Mouse (Mus musculus) stomach, embryonic 16.5 days (tissue): Measurements from ENCODE around the gene Card19. TPM values are rescaled to one million over a fixed set of nuclear protein-coding genes. Genes with fewer than 3 reads are reported as not detected.

ENCODE experiments used
- ATAC-seq: fragments of 200-750 bp; cut with Nextera tagmentation; 2 replicates; pipeline ENCODE4 v1.8.0; 2017; ENCODE audit warnings: moderate number of reproducible peaks, moderate TSS enrichment; ENCODE audit not compliant: insufficient read depth, low FRiP score
- H3K27ac ChIP-seq: fragments of 300-500 bp; sonication (generic); 2 replicates; pipeline ENCODE4 v1.5.1; 2014; ENCODE audit warnings: low read length
- H3K27me3 ChIP-seq: fragments of 300-500 bp; sonication (generic); 2 replicates; pipeline ENCODE4 v1.6.1; 2014; ENCODE audit warnings: low read length, control low read depth, mixed read lengths; ENCODE audit not compliant: control insufficient read depth, insufficient read depth
- H3K36me3 ChIP-seq: fragments of 300-500 bp; sonication (generic); 2 replicates; pipeline ENCODE4 v1.6.1; 2014; ENCODE audit warnings: low read length; ENCODE audit not compliant: control insufficient read depth, insufficient read depth
- H3K4me1 ChIP-seq: fragments of 300-500 bp; sonication (generic); 2 replicates; pipeline ENCODE4 v1.6.1; 2014; ENCODE audit warnings: low read length, control low read depth, mixed read lengths; ENCODE audit not compliant: control insufficient read depth, insufficient read depth
- H3K4me2 ChIP-seq: fragments of 300-500 bp; sonication (generic); 2 replicates; pipeline ENCODE4 v1.6.1; 2014; ENCODE audit warnings: low read depth, low read length, mixed read lengths
- H3K4me3 ChIP-seq: fragments of 300-500 bp; sonication (generic); replicated peaks from 2 replicates; pipeline ENCODE4 v1.5.1; 2014; ENCODE audit warnings: mild to moderate bottlenecking, low read length
- H3K9ac ChIP-seq: fragments of 300-500 bp; sonication (generic); 2 replicates; pipeline ENCODE4 v1.6.1; 2014; ENCODE audit warnings: low read length
- H3K9me3 ChIP-seq: fragments of 300-500 bp; sonication (generic); replicated peaks from 2 replicates; pipeline ENCODE4 v1.6.1; 2016; ENCODE audit warnings: low read length, control low read depth; ENCODE audit not compliant: control insufficient read depth
- WGBS: fragments of 180-500 bp; shearing (Covaris S2); extraction: QIAGEN DNeasy Blood & Tissue Kit; methylation state at CpG from one replicate; pipeline ENCODE4 v1.1.7; 2014; 5-methylcytosine and 5-hydroxymethylcytosine counted together
- polyA plus RNA-seq: library from polyadenylated mRNA; unstranded; fragments of >200 nt; fragmentation: Nextera tagmentation; extraction: Ambion mirVana; gene quantifications from 2 replicates; pipeline ENCODE4 v1.2.1, GENCODE M21; 2015

Card19 gene
- polyA plus RNA-seq, 1 experiment from 2014 or later: 56.4 TPM

- H3K9me3 ChIP-seq: no peaks in the 10 kb centered on the region
- 96% methylated on average over 17 of the region's 17 CpGs for WGBS
- H3K9ac ChIP-seq: no peak overlapping the region
- no peak overlapping the region for H3K27ac ChIP-seq
- H3K27me3 ChIP-seq: no peaks in the 10 kb centered on the region
- H3K4me2 ChIP-seq: no peak overlapping the region
- no peak overlapping the region for H3K4me3 ChIP-seq
- peaks cover 24% of the 10 kb centered on the region for H3K4me1 ChIP-seq
- peaks cover 10% of the 10 kb centered on the region for H3K36me3 ChIP-seq
- no peak for ATAC-seq
Measured at GRCm38 (mm10) chr13:49193650-49194049, 22.2 kb downstream of the Card19 start.

- Histone ChIP-seq H3K27ac (no peak overlapping the region), H3K4me1 (peaks cover 30% of the 10 kb centered on the region)
Measured at GRCm38 (mm10) chr13:49192156-49192855, 23.5 kb downstream of the Card19 start.

GRCm38 (mm10) chr13:49191673-49192035 is 24.2 kb downstream of the Card19 start:
- no peak overlapping the region for H3K27ac ChIP-seq
- 40% methylated on average over 5 of the region's 5 CpGs for WGBS
- H3K9me3 ChIP-seq: no peaks in the 10 kb centered on the region
- H3K27me3 ChIP-seq: no peaks in the 10 kb centered on the region
- H3K9ac ChIP-seq: peak overlapping the region; percentile 24; the same call in 1 of the 2 replicates
- H3K36me3 ChIP-seq: peaks cover 10% of the 10 kb centered on the region
- ATAC-seq: no peak
- H3K4me3 ChIP-seq: no peak overlapping the region
- H3K4me1 ChIP-seq: peaks cover 34% of the 10 kb centered on the region
- H3K4me2 ChIP-seq: no peak overlapping the region

More at GRCm38 (mm10) chr13:49192156-49192855, 23.5 kb downstream of the Card19 start:
- Histone ChIP-seq H3K27me3 (no peaks in the 10 kb centered on the region), H3K4me3 (no peak overlapping the region), H3K4me2 (no peak overlapping the region), H3K36me3 (peaks cover 10% of the 10 kb centered on the region), H3K9me3 (no peaks in the 10 kb centered on the region), H3K9ac (no peak overlapping the region)
- 66% methylated on average over 16 of the region's 16 CpGs for WGBS
- no peak for ATAC-seq

- ATAC-seq: no peak
Measured at GRCm38 (mm10) chr13:49190876-49191672, 24.8 kb downstream of the Card19 start.

DNA sequence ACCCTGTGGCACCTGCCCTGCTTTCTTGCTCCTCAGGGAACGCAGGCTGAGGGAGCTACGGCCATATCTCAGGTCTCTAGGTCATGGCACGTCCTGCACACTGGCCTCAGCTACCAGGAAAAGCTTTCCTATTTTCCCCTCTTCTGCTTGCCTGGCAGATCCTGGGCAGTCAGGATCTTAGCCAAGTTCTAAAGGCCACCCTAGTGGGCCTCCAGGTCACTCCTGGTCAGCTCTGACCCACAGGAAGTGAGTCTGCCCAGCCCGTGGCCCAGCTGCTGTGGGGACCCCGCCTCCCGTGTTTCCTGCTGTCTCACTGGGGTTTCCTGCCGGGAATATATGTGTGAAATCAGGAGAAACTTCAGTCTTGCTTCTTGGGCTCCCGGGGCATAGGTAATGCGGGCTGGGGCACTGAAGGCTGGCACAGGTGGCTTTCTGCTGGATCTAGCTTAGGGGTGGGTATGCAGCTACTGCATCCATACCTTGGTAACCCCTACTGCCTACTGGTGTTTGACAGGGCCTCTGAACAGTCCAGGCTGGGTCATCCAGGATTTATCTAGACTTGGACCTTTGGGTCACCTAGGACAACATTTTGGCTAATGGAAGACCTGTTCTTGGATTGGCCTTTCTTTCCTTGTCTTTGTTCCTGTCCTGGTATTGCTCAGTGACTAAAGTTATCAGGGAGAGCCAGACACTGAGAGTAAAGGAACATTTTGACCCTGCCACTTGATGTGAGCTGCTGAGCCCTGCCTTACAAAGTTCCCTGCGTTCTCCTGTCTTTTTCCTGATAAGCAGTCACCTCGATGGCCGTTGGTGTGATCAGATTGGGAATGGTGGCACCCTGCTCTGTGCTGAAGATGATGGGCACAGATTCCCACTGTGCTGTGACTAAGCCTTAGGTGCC is 25.6 kb downstream of the Card19 start:
- Histone ChIP-seq H3K4me1 (peaks cover 39% of the 10 kb centered on the region), H3K4me3 (no peak overlapping the region), H3K9ac (peak overlapping the region; percentile 43; the same call in 1 of the 2 replicates), H3K9me3 (no peaks in the 10 kb centered on the region), H3K36me3 (0 out of 2 replicates have a peak, but pooled peaks cover 5% of the 10 kb centered on the region), H3K27me3 (no peaks in the 10 kb centered on the region), H3K4me2 (no peak overlapping the region), H3K27ac (no peak overlapping the region)
- no peak for ATAC-seq
- WGBS: 58% methylated on average over 12 of the region's 12 CpGs

More at GRCm38 (mm10) chr13:49190876-49191672, 24.8 kb downstream of the Card19 start:
- no peaks in the 10 kb centered on the region for H3K9me3 ChIP-seq
- H3K4me2 ChIP-seq: no peak overlapping the region
- WGBS: 56% methylated on average over 7 of the region's 7 CpGs
- no peak overlapping the region for H3K27ac ChIP-seq
- H3K36me3 ChIP-seq: peaks cover 10% of the 10 kb centered on the region
- peak overlapping the region; percentile 24; the same call in 1 of the 2 replicates for H3K9ac ChIP-seq
- H3K4me3 ChIP-seq: no peak overlapping the region
- H3K27me3 ChIP-seq: no peaks in the 10 kb centered on the region
- H3K4me1 ChIP-seq: peaks cover 39% of the 10 kb centered on the region

DNA sequence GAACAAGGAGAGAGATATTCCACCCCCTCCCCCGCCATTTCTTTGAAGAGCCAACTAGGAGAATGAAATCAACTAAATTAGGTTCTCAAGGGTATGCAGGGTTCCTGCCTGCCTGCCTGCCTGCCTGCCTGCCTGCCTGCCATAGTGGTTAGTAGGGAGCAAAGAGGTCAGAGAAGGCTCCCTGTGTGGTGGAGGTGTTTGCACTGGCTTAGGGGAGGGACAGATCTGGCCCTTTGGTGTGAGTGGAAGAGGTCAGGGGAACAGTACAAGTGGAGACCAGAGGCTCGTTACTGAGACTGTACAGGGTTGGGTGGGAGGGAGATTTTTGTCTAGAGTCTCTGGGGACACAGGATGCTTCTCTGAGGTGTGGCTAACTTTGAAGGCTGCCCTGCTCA is 26.9 kb downstream of the Card19 start:
- H3K4me2 ChIP-seq: no peak overlapping the region
- WGBS: 62% methylated on average over 2 of the region's 2 CpGs

GRCm38 (mm10) chr13:49188219-49188965 is 27.4 kb downstream of the Card19 start:
- ATAC-seq: no peak
- H3K27ac ChIP-seq: no peak overlapping the region
- WGBS: 27% methylated on average over 15 of the region's 15 CpGs

More for the DNA sequence above, 26.9 kb downstream of the Card19 start:
- Histone ChIP-seq H3K4me1 (peaks cover 39% of the 10 kb centered on the region), H3K9me3 (no peaks in the 10 kb centered on the region), H3K36me3 (no peaks in the 10 kb centered on the region), H3K27me3 (no peaks in the 10 kb centered on the region), H3K9ac (no peak overlapping the region), H3K27ac (no peak overlapping the region), H3K4me3 (no peak overlapping the region)
- ATAC-seq: no peak

More at GRCm38 (mm10) chr13:49188219-49188965, 27.4 kb downstream of the Card19 start:
- H3K27me3 ChIP-seq: no peaks in the 10 kb centered on the region
- no peaks in the 10 kb centered on the region for H3K9me3 ChIP-seq
- peak overlapping the region; percentile 99 for H3K4me2 ChIP-seq
- H3K4me1 ChIP-seq: peaks cover 42% of the 10 kb centered on the region
- H3K9ac ChIP-seq: peak overlapping the region; percentile 85
- H3K4me3 ChIP-seq: peak overlapping the region; percentile 91
- no peaks in the 10 kb centered on the region for H3K36me3 ChIP-seq
